Mouse (Mus musculus) kidney, postnatal 0 days (tissue): ENCODE results near the gene Tango6. TPM values are rescaled to one million over a fixed set of nuclear protein-coding genes. Genes with fewer than 3 reads are reported as not detected.
A peak's percentile ranks its signal among the peaks of the same experiment; 100 is the strongest.

Experiments
- ATAC-seq: fragments of 200-750 bp; cut with Nextera tagmentation; replicated peaks from 2 replicates; pipeline ENCODE4 v1.8.0; 2017; ENCODE audit warnings: low read depth, moderate number of reproducible peaks, moderate TSS enrichment, moderate library complexity; ENCODE audit not compliant: low FRiP score
- DNase-seq: peaks from one replicate; pipeline ENCODE4 v3.0.0-alpha.2; 2016; ENCODE audit warnings: low spot score
- H3K27ac ChIP-seq: fragments of 300-500 bp; sonication (generic); 2 replicates; pipeline ENCODE4 v1.5.1; 2014; ENCODE audit warnings: mild to moderate bottlenecking
- H3K27me3 ChIP-seq: fragments of 300-500 bp; sonication (generic); 2 replicates; pipeline ENCODE4 v1.6.1; 2014; ENCODE audit warnings: low read length, mixed read lengths; ENCODE audit not compliant: insufficient read depth
- H3K36me3 ChIP-seq: fragments of 300-500 bp; sonication (generic); 2 replicates; pipeline ENCODE4 v1.6.1; 2014; ENCODE audit warnings: low read length, mixed read lengths; ENCODE audit not compliant: insufficient read depth
- H3K4me1 ChIP-seq: fragments of 300-500 bp; sonication (generic); replicated peaks from 2 replicates; pipeline ENCODE4 v1.6.1; 2014; ENCODE audit warnings: antibody characterized with exemption, low read length, mixed read lengths; ENCODE audit not compliant: insufficient read depth
- H3K4me2 ChIP-seq: fragments of 300-500 bp; sonication (generic); 2 replicates; pipeline ENCODE4 v1.6.1; 2014; ENCODE audit warnings: mild to moderate bottlenecking, low read length, moderate library complexity, mixed read lengths
- H3K4me3 ChIP-seq: fragments of 300-500 bp; sonication (generic); replicated peaks from 2 replicates; pipeline ENCODE4 v1.5.1; 2014; ENCODE audit warnings: low read depth, low read length
- H3K9ac ChIP-seq: fragments of 300-500 bp; sonication (generic); 2 replicates; pipeline ENCODE4 v1.6.1; 2014; ENCODE audit warnings: low read depth, low read length
- H3K9me3 ChIP-seq: fragments of 300-500 bp; sonication (generic); replicated peaks from 2 replicates; pipeline ENCODE4 v1.6.1; 2016; ENCODE audit warnings: low read length, inconsistent platforms, mixed read lengths
- CTCF ChIP-seq: IDR thresholded peaks from 2 replicates; pipeline ENCODE4 v1.5.1; 2016; ENCODE audit warnings: antibody characterized with exemption, low read depth, mild to moderate bottlenecking, moderate library complexity
- WGBS: fragments of 180-500 bp; shearing (Covaris S2); extraction: QIAGEN DNeasy Blood & Tissue Kit; methylation state at CpG from one replicate; pipeline ENCODE4 v1.1.7; 2014; 5-methylcytosine and 5-hydroxymethylcytosine counted together
- polyA plus RNA-seq: library from polyadenylated mRNA; unstranded; fragments of >200 nt; fragmentation: Nextera tagmentation; extraction: Ambion mirVana; gene quantifications from 2 replicates; pipeline ENCODE4 v1.2.1, GENCODE M21; 2015

Tango6 gene
- 6.4 and 7.7 TPM in 2 replicates for polyA plus RNA-seq

- DNase-seq, result peak; percentile 95
- Histone ChIP-seq H3K27me3 (no peaks in the 10 kb centered on the region), H3K4me1 (no peaks in the 10 kb centered on the region), H3K9ac (peak within 1 kb of the TSS; percentile 80), H3K4me2 (peak within 1 kb of the TSS; percentile 66), H3K4me3 (peak within 1 kb of the TSS; percentile 76), H3K36me3 (no peaks in the 10 kb centered on the region), H3K27ac (peak within 1 kb of the TSS; percentile 98), H3K9me3 (no peaks in the 10 kb centered on the region)
- peak; percentile 96 for ATAC-seq
- WGBS, result under 1% methylated on average over 50 of the region's 50 CpGs
- peak; percentile 73; the same call in 1 of the 2 replicates for TF ChIP-seq CTCF
Measured at GRCm38 (mm10) chr8:106682971-106683668, at the start of gene Tango6. TSS of gene Tango6 (plus strand) at chr8:106683068.

- Histone ChIP-seq H3K4me1 (0 out of 2 replicates have a peak, but pooled peaks cover 3% of the 10 kb centered on the region), H3K36me3 (no peaks in the 10 kb centered on the region), H3K4me2 (no peak overlapping the region), H3K27me3 (no peaks in the 10 kb centered on the region), H3K9ac (no peak overlapping the region), H3K9me3 (no peaks in the 10 kb centered on the region), H3K4me3 (no peak overlapping the region), H3K27ac (no peak overlapping the region)
- TF ChIP-seq CTCF, result no peak
- 62% methylated on average over 17 of the region's 17 CpGs for WGBS
- ATAC-seq (peak; percentile 43; the same call in 1 of the 2 replicates), DNase-seq (no peak)
Measured at GRCm38 (mm10) chr8:106633361-106634158, 49.3 kb upstream of the Tango6 start.

- DNase-seq (no peak), ATAC-seq (no peak)
- Histone ChIP-seq H3K27me3 (no peaks in the 10 kb centered on the region), H3K4me3 (no peak overlapping the region), H3K27ac (peak overlapping the region; percentile 13; the same call in 1 of the 2 replicates), H3K9ac (no peak overlapping the region), H3K4me1 (0 out of 2 replicates have a peak, but pooled peaks cover 3% of the 10 kb centered on the region), H3K9me3 (no peaks in the 10 kb centered on the region), H3K4me2 (no peak overlapping the region), H3K36me3 (no peaks in the 10 kb centered on the region)
- TF ChIP-seq CTCF, result no peak
- 23% methylated on average over 5 of the region's 5 CpGs for WGBS
Measured at GRCm38 (mm10) chr8:106635284-106635683, 47.6 kb upstream of the Tango6 start.

- no peak for ATAC-seq
- Histone ChIP-seq H3K27me3 (no peaks in the 10 kb centered on the region), H3K9ac (no peak overlapping the region), H3K27ac (0 out of 2 replicates have a peak overlapping the region, but pooled peaks have one; percentile 20), H3K9me3 (no peaks in the 10 kb centered on the region), H3K4me1 (0 out of 2 replicates have a peak, but pooled peaks cover 5% of the 10 kb centered on the region), H3K4me2 (no peak overlapping the region), H3K4me3 (no peak overlapping the region), H3K36me3 (no peaks in the 10 kb centered on the region)
- WGBS, result 65% methylated on average over 4 of the region's 4 CpGs
- TF ChIP-seq CTCF, result no peak
- DNase-seq, result no peak
Measured at GRCm38 (mm10) chr8:106637446-106637845, 45.4 kb upstream of the Tango6 start.

GRCm38 (mm10) chr8:106638768-106639295 lies 44.0 kb upstream of the Tango6 start:
- ATAC-seq, result no peak
- Histone ChIP-seq H3K9ac (no peak overlapping the region), H3K9me3 (no peaks in the 10 kb centered on the region), H3K27ac (no peak overlapping the region), H3K4me3 (no peak overlapping the region), H3K4me2 (no peak overlapping the region), H3K4me1 (0 out of 2 replicates have a peak, but pooled peaks cover 2% of the 10 kb centered on the region), H3K36me3 (no peaks in the 10 kb centered on the region), H3K27me3 (no peaks in the 10 kb centered on the region)
- DNase-seq, result no peak
- WGBS, result 74% methylated on average over 7 of the region's 7 CpGs
- TF ChIP-seq CTCF, result no peak

- Histone ChIP-seq H3K4me1 (0 out of 2 replicates have a peak, but pooled peaks cover 2% of the 10 kb centered on the region), H3K27ac (no peak overlapping the region)
- ATAC-seq, result no peak
Measured at GRCm38 (mm10) chr8:106640212-106640611, 42.7 kb upstream of the Tango6 start.

More at GRCm38 (mm10) chr8:106640212-106640611, 42.7 kb upstream of the Tango6 start:
- H3K27me3 ChIP-seq, result no peaks in the 10 kb centered on the region
- WGBS, result 53% methylated on average over 7 of the region's 7 CpGs
- H3K36me3 ChIP-seq, result no peaks in the 10 kb centered on the region
- no peak for DNase-seq
- no peak for TF ChIP-seq CTCF
- H3K9me3 ChIP-seq, result no peaks in the 10 kb centered on the region
- H3K9ac ChIP-seq, result no peak overlapping the region
- no peak overlapping the region for H3K4me2 ChIP-seq
- no peak overlapping the region for H3K4me3 ChIP-seq
